Mouse (Mus musculus): ENCODE measurements around the gene Uba7. TPM values are rescaled to one million over a fixed set of nuclear protein-coding genes. Genes with fewer than 3 reads are reported as not detected.

Uba7 gene
- polyA plus RNA-seq, 1 experiment: 43.0 TPM

GRCm38 (mm10) chr9:107984052-107984753 is 8.9 kb downstream of the Uba7 start:
- Histone ChIP-seq H3K36me3 (ENCODE audit: control insufficient read depth, insufficient read depth, low read length) (no peaks in the 10 kb centered on the region), H3K27me3 (replicated peaks; ENCODE audit: control insufficient read depth, insufficient read depth, low read length) (no peaks in the 10 kb centered on the region), H3K4me1 (ENCODE audit: control insufficient read depth, insufficient read depth, low read length) (no peaks in the 10 kb centered on the region; the same call in 1 of the 2 replicates), H3K27ac (ENCODE audit: insufficient read depth, low read depth, low read length) (peak overlapping the region; percentile 98), H3K4me3 (ENCODE audit: insufficient read depth, low read depth, low read length) (peak overlapping the region; percentile 52)
- 51% methylated on average over 19 of the region's 19 CpGs for WGBS
- TF ChIP-seq CTCF (conservative IDR thresholded peaks at IDR 0.05; ENCODE audit: insufficient read depth, insufficient read length, low read depth, low read length) (no peak), POLR2A (IDR thresholded peaks at IDR 0.05; ENCODE audit: low read depth, low read length) (no peak)
- no peak for DNase-seq

- no peaks in the 10 kb centered on the region for H3K27me3 ChIP-seq (replicated peaks; ENCODE audit: control insufficient read depth, insufficient read depth, low read length)
- no peaks in the 10 kb centered on the region; the same call in 1 of the 2 replicates for H3K4me1 ChIP-seq (ENCODE audit: control insufficient read depth, insufficient read depth, low read length)
- peak overlapping the region; percentile 52 for H3K4me3 ChIP-seq (ENCODE audit: insufficient read depth, low read depth, low read length)
- no peak for TF ChIP-seq POLR2A (IDR thresholded peaks at IDR 0.05; ENCODE audit: low read depth, low read length)
- TF ChIP-seq CTCF (conservative IDR thresholded peaks at IDR 0.05; ENCODE audit: insufficient read depth, insufficient read length, low read depth, low read length): no peak
- H3K27ac ChIP-seq (ENCODE audit: insufficient read depth, low read depth, low read length): peak overlapping the region; percentile 98
- no peak for DNase-seq
- 68% methylated on average over 9 of the region's 9 CpGs for WGBS
- H3K36me3 ChIP-seq (ENCODE audit: control insufficient read depth, insufficient read depth, low read length): no peaks in the 10 kb centered on the region
These were observed 9.4 kb downstream of the Uba7 start for GRCm38 (mm10) chr9:107984754-107985055.

- H3K27ac ChIP-seq (ENCODE audit: insufficient read depth, low read depth, low read length): peak within 1 kb of the TSS; percentile 98
- H3K4me3 ChIP-seq (ENCODE audit: insufficient read depth, low read depth, low read length): peak within 1 kb of the TSS; percentile 52
- no peaks in the 10 kb centered on the region for H3K27me3 ChIP-seq (replicated peaks; ENCODE audit: control insufficient read depth, insufficient read depth, low read length)
- peak; percentile 73 for TF ChIP-seq POLR2A (IDR thresholded peaks at IDR 0.05; ENCODE audit: low read depth, low read length)
- no peak for TF ChIP-seq CTCF (conservative IDR thresholded peaks at IDR 0.05; ENCODE audit: insufficient read depth, insufficient read length, low read depth, low read length)
- 1% methylated on average over 58 of the region's 58 CpGs for WGBS
- H3K36me3 ChIP-seq (ENCODE audit: control insufficient read depth, insufficient read depth, low read length): no peaks in the 10 kb centered on the region
- no peaks in the 10 kb centered on the region; the same call in 1 of the 2 replicates for H3K4me1 ChIP-seq (ENCODE audit: control insufficient read depth, insufficient read depth, low read length)
- peak; percentile 94 for DNase-seq
These were observed 10.1 kb downstream of the Uba7 start, which contains the start of gene Inka1 for GRCm38 (mm10) chr9:107985131-107986119. TSS of gene Inka1 (minus strand) at chr9:107985879.

- Histone ChIP-seq H3K4me3 (ENCODE audit: insufficient read depth, low read depth, low read length) (no peak overlapping the region; the same call in 1 of the 2 replicates), H3K27ac (ENCODE audit: insufficient read depth, low read depth, low read length) (no peak overlapping the region), H3K27me3 (replicated peaks; ENCODE audit: control insufficient read depth, insufficient read depth, low read length) (no peaks in the 10 kb centered on the region), H3K36me3 (ENCODE audit: control insufficient read depth, insufficient read depth, low read length) (no peaks in the 10 kb centered on the region), H3K4me1 (ENCODE audit: control insufficient read depth, insufficient read depth, low read length) (no peaks in the 10 kb centered on the region; the same call in 1 of the 2 replicates)
- peak; percentile 87 for DNase-seq
- WGBS: 4% methylated on average over 18 of the region's 18 CpGs
- TF ChIP-seq CTCF (conservative IDR thresholded peaks at IDR 0.05; ENCODE audit: insufficient read depth, insufficient read length, low read depth, low read length): peak; percentile 95
- no peak for TF ChIP-seq POLR2A (IDR thresholded peaks at IDR 0.05; ENCODE audit: low read depth, low read length)
These were observed 11.1 kb downstream of the Uba7 start for GRCm38 (mm10) chr9:107986376-107986775.

GRCm38 (mm10) chr9:107987950-107988349 is 12.6 kb downstream of the Uba7 start:
- Histone ChIP-seq H3K4me3 (ENCODE audit: insufficient read depth, low read depth, low read length) (no peak overlapping the region), H3K27ac (ENCODE audit: insufficient read depth, low read depth, low read length) (no peak overlapping the region), H3K4me1 (ENCODE audit: control insufficient read depth, insufficient read depth, low read length) (no peaks in the 10 kb centered on the region; the same call in 1 of the 2 replicates), H3K36me3 (ENCODE audit: control insufficient read depth, insufficient read depth, low read length) (no peaks in the 10 kb centered on the region), H3K27me3 (replicated peaks; ENCODE audit: control insufficient read depth, insufficient read depth, low read length) (no peaks in the 10 kb centered on the region)
- no peak for DNase-seq
- WGBS: 68% methylated on average over 3 of the region's 3 CpGs
- TF ChIP-seq POLR2A (IDR thresholded peaks at IDR 0.05; ENCODE audit: low read depth, low read length) (no peak), CTCF (conservative IDR thresholded peaks at IDR 0.05; ENCODE audit: insufficient read depth, insufficient read length, low read depth, low read length) (no peak)

GRCm38 (mm10) chr9:107992197-107992596 is 16.9 kb downstream of the Uba7 start, which contains the start of gene Cdhr4:
TSS of gene Cdhr4 (plus strand) at chr9:107992497.
- Histone ChIP-seq H3K27me3 (replicated peaks; ENCODE audit: control insufficient read depth, insufficient read depth, low read length) (no peaks in the 10 kb centered on the region), H3K36me3 (ENCODE audit: control insufficient read depth, insufficient read depth, low read length) (no peaks in the 10 kb centered on the region), H3K27ac (ENCODE audit: insufficient read depth, low read depth, low read length) (no peak within 1 kb of the TSS), H3K4me3 (ENCODE audit: insufficient read depth, low read depth, low read length) (no peak within 1 kb of the TSS), H3K4me1 (ENCODE audit: control insufficient read depth, insufficient read depth, low read length) (no peaks in the 10 kb centered on the region)
- DNase-seq: no peak
- 72% methylated on average over 2 of the region's 2 CpGs for WGBS
- TF ChIP-seq POLR2A (IDR thresholded peaks at IDR 0.05; ENCODE audit: low read depth, low read length) (no peak), CTCF (conservative IDR thresholded peaks at IDR 0.05; ENCODE audit: insufficient read depth, insufficient read length, low read depth, low read length) (no peak)

All from kidney, adult 2 months (tissue).